ENCODE assay signal across 20 mouse cellular contexts in the genomic region with DNA sequence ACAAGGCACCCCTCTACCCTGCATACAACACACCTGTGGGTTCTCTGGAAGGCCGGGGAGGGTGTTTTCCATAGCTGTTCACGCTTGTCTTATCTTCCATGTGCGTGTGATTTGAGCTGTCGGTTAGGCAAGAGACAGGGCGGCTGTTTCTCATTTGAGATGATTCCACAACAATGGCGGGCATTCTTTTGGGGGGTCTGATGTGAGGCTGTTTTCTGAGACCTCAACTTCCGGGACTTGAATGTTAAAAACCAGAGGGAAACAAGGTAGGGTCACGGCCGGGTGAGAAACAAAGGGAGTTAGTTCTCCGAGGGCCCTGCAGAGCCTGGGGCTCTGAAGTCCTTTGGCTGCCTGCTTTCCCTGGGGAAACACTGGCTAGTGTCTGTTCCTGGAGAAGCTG. TPM values are rescaled to one million over a fixed set of nuclear protein-coding genes. Genes with fewer than 3 reads are reported as not detected.
DNase-seq lines count a peak whose midpoint lies in the region; ATAC-seq and TF ChIP-seq lines count a peak whose summit lies in the region.
"Had no signal": no experiment of that assay in that cellular context is flagged by ENCODE, and none has a peak within 500 bp of the region (broad histone marks: within the 10 kb centered on the region; RNA-seq: fewer than 3 reads in every experiment).

No protein-coding gene starts in this region.

- H3K4me1 ChIP-seq in forebrain, embryonic 10.5 days: peaks cover 58% of the 10 kb centered on the region
- H3K4me1 ChIP-seq in forebrain, embryonic 12.5 days: peaks cover 32% of the 10 kb centered on the region
- peaks cover 88% of the 10 kb centered on the region for H3K4me1 ChIP-seq in E14TG2a.4 (replicated peaks; ENCODE audit: low read depth, low read length)
- H3K4me1 ChIP-seq in embryonic facial prominence, embryonic 11.5 days (ENCODE audit: control insufficient read depth, insufficient read depth, low read length): peaks cover 7% of the 10 kb centered on the region; the same call in 1 of the 2 replicates
- peaks cover 37% of the 10 kb centered on the region for H3K4me1 ChIP-seq in limb, embryonic 12.5 days (replicated peaks)

- no peaks in the 10 kb centered on the region for H3K9me3 ChIP-seq in forebrain, embryonic 10.5 days
- H3K9me3 ChIP-seq in forebrain, embryonic 12.5 days: no peaks in the 10 kb centered on the region
- H3K9me3 ChIP-seq in E14TG2a.4 (ENCODE audit: low read length): no peaks in the 10 kb centered on the region
- no peaks in the 10 kb centered on the region for H3K9me3 ChIP-seq in embryonic facial prominence, embryonic 11.5 days (replicated peaks; ENCODE audit: control insufficient read depth, low read length)
- no peaks in the 10 kb centered on the region for H3K9me3 ChIP-seq in limb, embryonic 12.5 days
- H3K9me3 ChIP-seq: forebrain, embryonic 13.5 days; heart, embryonic 13.5 days had no signal

- TF ChIP-seq CTCF in E14TG2a.4 (conservative IDR thresholded peaks at IDR 0.05; ENCODE audit: low read length): no peak

- DNase-seq in forebrain, embryonic 10.5 days (ENCODE audit: extremely low spot score, low spot score): no peak
- DNase-seq in embryonic facial prominence, embryonic 11.5 days (ENCODE audit: low spot score): peak; percentile 62
- no peak for DNase-seq in left cerebral cortex, adult 11 months (ENCODE audit: low spot score)
- DNase-seq in right cerebral cortex, adult 2 months (ENCODE audit: low spot score in 2 of 2): no peak
- DNase-seq: adrenal gland, adult 2 months; adrenal gland, postnatal 25 days; cerebellum, adult 2 months; cerebellum, postnatal 10 days; forebrain, postnatal 0 days; gastrocnemius, postnatal 14 days; heart, adult 2 months; heart, postnatal 36 days had no signal

- peaks cover 15% of the 10 kb centered on the region for H3K36me3 ChIP-seq in forebrain, embryonic 10.5 days (replicated peaks)
- H3K36me3 ChIP-seq in forebrain, embryonic 12.5 days (replicated peaks): peaks cover 7% of the 10 kb centered on the region; the same call in 1 of the 2 replicates
- H3K36me3 ChIP-seq in E14TG2a.4 (ENCODE audit: insufficient read depth, low read length): peaks cover 18% of the 10 kb centered on the region
- H3K36me3 ChIP-seq in embryonic facial prominence, embryonic 11.5 days (replicated peaks; ENCODE audit: control insufficient read depth, insufficient read depth, low read depth, low read length): no peaks in the 10 kb centered on the region; the same call in 1 of the 2 replicates
- no peaks in the 10 kb centered on the region for H3K36me3 ChIP-seq in limb, embryonic 12.5 days
- H3K36me3 ChIP-seq: heart, embryonic 13.5 days had no signal

- H3K4me3 ChIP-seq in forebrain, embryonic 10.5 days: no peak overlapping the region
- no peak overlapping the region for H3K4me3 ChIP-seq in forebrain, embryonic 12.5 days (replicated peaks)
- H3K4me3 ChIP-seq in E14TG2a.4 (replicated peaks; ENCODE audit: low read length): peak overlapping the region; percentile 3
- H3K4me3 ChIP-seq in embryonic facial prominence, embryonic 11.5 days (ENCODE audit: low read depth, low read length): no peak overlapping the region
- H3K4me3 ChIP-seq in limb, embryonic 12.5 days (replicated peaks): no peak overlapping the region
- H3K4me3 ChIP-seq: forebrain, embryonic 13.5 days; heart, adult 2 months; heart, embryonic 13.5 days had no signal

- no peak for ATAC-seq in forebrain, embryonic 12.5 days (ENCODE audit: low FRiP score)
- no peak for ATAC-seq in embryonic facial prominence, embryonic 11.5 days (replicated peaks; ENCODE audit: insufficient number of reproducible peaks, low FRiP score, low TSS enrichment, low read depth)
- ATAC-seq in limb, embryonic 12.5 days (ENCODE audit: insufficient number of reproducible peaks, insufficient read depth, low FRiP score, low TSS enrichment, low read depth): no peak
- ATAC-seq: forebrain, embryonic 13.5 days; forebrain, postnatal 0 days; hindbrain, embryonic 16.5 days; Patski had no signal

- no peak overlapping the region for H3K9ac ChIP-seq in forebrain, embryonic 12.5 days
- no peak overlapping the region for H3K9ac ChIP-seq in embryonic facial prominence, embryonic 11.5 days (replicated peaks; ENCODE audit: low read length)
- H3K9ac ChIP-seq in limb, embryonic 12.5 days (replicated peaks): no peak overlapping the region
- H3K9ac ChIP-seq: forebrain, embryonic 13.5 days; forebrain, postnatal 0 days; heart, embryonic 13.5 days had no signal

- 28% methylated on average over 10 of the region's 10 CpGs for WGBS in forebrain, embryonic 10.5 days
- 31% methylated on average over 10 of the region's 10 CpGs for WGBS in forebrain, embryonic 12.5 days
- WGBS in embryonic facial prominence, embryonic 11.5 days: 10% methylated on average over 10 of the region's 10 CpGs
- 32% methylated on average over 10 of the region's 10 CpGs for WGBS in limb, embryonic 12.5 days

- no peak overlapping the region for H3K4me2 ChIP-seq in forebrain, embryonic 12.5 days
- no peak overlapping the region; the same call in 1 of the 2 replicates for H3K4me2 ChIP-seq in embryonic facial prominence, embryonic 11.5 days (ENCODE audit: low read depth, low read length)
- no peak overlapping the region for H3K4me2 ChIP-seq in limb, embryonic 12.5 days
- H3K4me2 ChIP-seq: forebrain, embryonic 13.5 days; heart, embryonic 13.5 days had no signal

- peak overlapping the region; percentile 22; the same call in 1 of the 2 replicates for H3K27ac ChIP-seq in forebrain, embryonic 10.5 days
- H3K27ac ChIP-seq in forebrain, embryonic 12.5 days: no peak overlapping the region
- no peak overlapping the region for H3K27ac ChIP-seq in embryonic facial prominence, embryonic 11.5 days (replicated peaks; ENCODE audit: low read depth, low read length)
- 0 out of 2 replicates have a peak overlapping the region, but pooled peaks have one; percentile 23 for H3K27ac ChIP-seq in limb, embryonic 12.5 days
- H3K27ac ChIP-seq: forebrain, embryonic 13.5 days; heart, adult 2 months; heart, embryonic 13.5 days had no signal

- peaks cover 75% of the 10 kb centered on the region for H3K27me3 ChIP-seq in forebrain, embryonic 10.5 days (ENCODE audit: poor library complexity, severe bottlenecking)
- peaks cover 55% of the 10 kb centered on the region for H3K27me3 ChIP-seq in forebrain, embryonic 12.5 days
- peaks cover 8% of the 10 kb centered on the region for H3K27me3 ChIP-seq in E14TG2a.4 (ENCODE audit: insufficient read depth, low read length)
- H3K27me3 ChIP-seq in embryonic facial prominence, embryonic 11.5 days (ENCODE audit: control insufficient read depth, insufficient read depth, low read length): no peaks in the 10 kb centered on the region
- peaks cover 24% of the 10 kb centered on the region for H3K27me3 ChIP-seq in limb, embryonic 12.5 days

RNA-seq across cellular contexts. Expression of a gene that starts 11.6 kb away (rescaled TPM):
- 38.2 and 43.2 TPM in 2 replicates for polyA plus RNA-seq in forebrain, embryonic 10.5 days (2016; fragmentation: Nextera tagmentation; extraction: Ambion mirVana)
- 35.0 and 35.8 TPM in 2 replicates for polyA plus RNA-seq in forebrain, embryonic 12.5 days (2016; fragmentation: Nextera tagmentation; extraction: Ambion mirVana)
- polyA plus RNA-seq in embryonic facial prominence, embryonic 11.5 days (2014; fragmentation: Nextera tagmentation; extraction: Ambion mirVana): 16.5 and 17.9 TPM in 2 replicates
- polyA plus RNA-seq in limb, embryonic 12.5 days (2016; fragmentation: Nextera tagmentation; extraction: Ambion mirVana): 4.4 and 4.5 TPM in 2 replicates
- polyA plus RNA-seq: adrenal gland, adult 2 months; heart, adult 2 months; heart, postnatal 0 days had no signal

Comparison
In these comparisons a context has a peak if more than half of its experiments do, and no peak if none do; other contexts are left out.
1. H3K27ac ChIP-seq: peak in forebrain, embryonic 10.5 days (single experiment) and limb, embryonic 12.5 days (single experiment); none in forebrain, embryonic 12.5 days (single experiment) and embryonic facial prominence, embryonic 11.5 days (single experiment).